Mouse (Mus musculus) cerebellum, adult 18-20 months (tissue): ENCODE measurements around the gene Clptm1l.

Experiments
- DNase-seq, 2 experiments: peaks; one replicate each; pipeline ENCODE4 v3.0.0; 2021

Gene Clptm1l

DNA sequence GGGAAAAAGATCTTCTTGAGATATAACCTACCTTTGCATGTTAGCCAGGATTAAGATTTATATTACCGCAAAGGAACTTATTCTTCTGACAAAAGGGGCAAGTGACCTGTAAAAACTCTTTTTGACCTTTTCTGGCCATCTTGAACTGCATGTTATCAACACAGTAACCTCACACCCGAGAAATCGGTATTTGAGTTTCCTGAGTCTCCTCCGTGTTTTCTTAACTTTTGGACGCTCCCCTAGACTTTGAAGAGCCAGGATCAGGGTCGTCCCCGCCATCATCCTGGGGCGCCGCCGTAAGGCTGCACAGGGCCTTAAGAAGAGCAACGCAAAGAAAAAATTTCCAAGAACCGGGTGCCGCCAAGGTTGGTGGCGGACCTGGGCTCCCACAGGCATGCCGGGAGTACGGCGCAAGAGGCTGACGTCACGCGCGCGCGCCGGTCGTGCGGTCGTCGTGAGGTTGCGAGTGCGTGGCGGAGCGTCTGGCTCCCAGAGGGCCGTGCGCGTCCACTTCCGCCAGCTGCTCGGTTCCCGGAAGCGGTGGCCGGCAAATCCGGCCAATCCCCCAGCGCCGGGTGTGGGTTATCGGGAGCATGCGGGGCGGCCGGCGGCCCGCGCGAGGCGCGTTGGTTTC is at the start of gene Clptm1l:
Clptm1l (plus strand) TSS at position 485 of the 634 bp plus-strand sequence.
- DNase-seq, result peak; percentile 98 to 100

DNA sequence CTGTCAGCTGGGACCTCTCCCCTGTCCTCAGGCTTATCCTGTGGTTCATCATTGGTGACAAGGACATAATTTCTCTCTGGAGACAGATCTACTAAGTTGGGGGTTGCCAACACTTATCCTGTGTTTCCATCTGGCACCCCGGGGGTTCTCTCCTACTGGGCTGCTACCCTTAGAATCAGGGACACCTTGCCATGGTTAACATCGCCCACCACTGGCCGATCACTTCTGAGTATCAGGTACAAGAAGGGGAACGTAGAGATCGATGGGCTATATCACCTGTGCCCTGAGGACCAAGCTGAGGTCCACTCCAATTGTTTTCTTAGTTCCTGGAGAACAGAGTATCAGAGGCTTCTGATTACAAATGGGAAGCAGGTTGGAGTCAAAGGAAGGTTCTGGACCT is 39.6 kb upstream of the Clptm1l start:
- no peak for DNase-seq

DNA sequence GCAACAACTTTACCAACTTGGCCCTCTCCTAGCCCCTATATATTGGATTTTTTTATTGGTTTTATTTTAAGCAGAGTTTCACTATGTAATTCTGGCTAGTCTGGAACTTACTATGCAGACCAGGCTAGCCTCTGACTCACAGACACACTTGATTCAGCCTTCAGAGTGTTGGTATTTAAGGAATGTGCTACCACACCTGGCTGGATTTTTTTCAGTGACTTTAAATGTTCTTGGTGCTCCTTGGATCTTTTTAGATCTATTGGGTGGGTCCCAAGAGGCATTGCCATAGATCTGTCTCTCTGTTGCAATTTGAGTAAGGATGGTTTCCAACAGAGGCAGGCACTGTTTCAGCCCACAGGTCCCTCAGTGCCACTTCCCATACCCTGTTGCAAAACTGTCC is 28.8 kb upstream of the Clptm1l start:
- DNase-seq, result no peak

DNA sequence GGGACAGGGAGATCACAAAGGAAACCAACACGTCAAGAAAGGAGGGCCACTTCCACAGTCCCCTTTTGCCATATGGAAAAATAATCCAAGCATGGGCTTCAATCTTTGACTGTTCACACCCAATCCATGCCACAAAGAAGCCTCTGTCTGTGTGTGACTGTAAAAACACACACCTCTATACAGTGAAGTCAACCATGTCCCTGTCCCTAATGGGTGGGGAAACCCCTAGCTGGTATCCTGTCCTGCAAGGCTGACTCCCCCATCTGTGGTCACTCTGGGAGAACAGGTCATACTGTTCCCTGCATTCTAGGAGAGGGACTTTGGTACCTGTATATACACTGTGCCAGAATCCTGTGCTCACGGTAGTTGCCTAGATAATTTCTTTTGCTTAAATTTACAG is 26.5 kb upstream of the Clptm1l start:
- DNase-seq, result no peak

DNA sequence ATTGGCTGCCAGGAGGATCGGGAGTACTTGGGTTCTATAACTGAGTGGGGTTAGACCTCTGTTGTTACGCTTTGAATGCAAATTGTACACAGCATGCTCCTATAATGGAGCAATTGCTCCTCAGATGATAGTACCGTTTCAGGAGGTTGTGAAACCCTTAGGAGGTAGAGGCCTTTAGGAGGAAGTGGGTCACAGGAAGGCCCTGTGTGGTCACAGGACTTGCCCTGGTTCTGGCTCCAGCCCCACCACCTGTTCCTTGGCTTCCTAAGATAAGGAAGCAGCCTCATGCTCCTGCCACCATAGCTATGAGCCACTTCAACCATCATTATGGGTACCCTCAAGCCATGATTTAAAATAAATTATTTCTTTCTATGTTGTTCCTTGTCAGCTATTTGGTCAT is 12.3 kb upstream of the Clptm1l start:
- DNase-seq, result no peak

DNA sequence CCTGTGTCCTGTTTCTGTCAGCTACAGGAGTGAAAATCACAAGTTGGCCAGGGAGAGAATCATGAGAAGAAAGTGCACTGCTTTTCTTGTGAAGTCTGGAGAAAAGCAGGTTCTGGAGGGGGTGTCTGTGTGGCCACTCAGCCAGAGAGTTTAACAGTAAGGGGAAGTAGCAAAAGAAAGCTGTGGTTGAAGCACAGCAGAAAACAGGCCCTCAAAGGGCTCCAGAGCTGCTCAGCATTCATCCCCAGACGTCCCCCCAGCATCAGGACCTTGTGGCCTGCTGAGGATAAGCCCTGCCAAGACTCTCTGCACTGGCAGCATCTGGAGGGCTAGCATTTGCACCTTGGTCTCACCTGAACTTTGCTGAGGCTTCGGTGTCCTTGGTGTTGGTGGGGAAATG is 11.3 kb upstream of the Clptm1l start:
- DNase-seq, result no peak

DNA sequence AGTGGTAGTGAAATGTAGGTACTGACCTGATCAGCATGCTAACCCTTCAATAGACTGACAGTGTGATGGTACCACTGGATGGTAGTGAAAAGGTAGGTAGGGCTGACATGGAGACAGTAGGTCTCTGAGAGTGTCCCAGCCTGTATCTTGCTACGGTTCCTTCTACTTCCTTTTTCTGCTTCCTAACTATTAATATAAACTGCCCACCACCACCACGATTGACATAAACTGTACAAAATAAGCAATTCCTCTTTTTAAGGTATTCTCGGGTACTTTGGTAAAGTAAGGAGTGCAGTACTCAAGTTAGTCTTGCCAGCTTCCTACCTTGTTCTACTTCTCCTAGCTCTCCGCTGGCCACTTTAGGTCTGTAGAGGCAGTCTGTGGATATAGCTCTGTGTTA is 7.5 kb upstream of the Clptm1l start:
- DNase-seq, result no peak

DNA sequence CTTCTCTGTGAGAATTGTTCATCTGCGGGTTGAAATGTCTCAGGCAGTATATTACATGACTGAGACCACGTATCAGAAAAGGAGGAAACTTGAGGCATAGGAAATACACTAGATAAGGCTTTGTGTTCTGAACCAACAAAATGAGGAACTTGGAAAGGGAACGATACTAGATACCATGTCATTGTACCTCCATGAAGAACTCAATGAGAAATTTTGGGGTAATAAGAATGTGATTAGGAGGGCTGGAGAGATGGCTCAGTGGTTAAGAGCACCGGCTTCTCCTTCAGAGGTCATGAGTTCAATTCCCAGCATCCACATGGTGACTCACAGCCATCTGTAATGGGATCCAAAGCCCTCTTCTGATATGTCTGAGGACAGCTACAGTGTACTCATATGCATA is 3.6 kb upstream of the Clptm1l start:
- DNase-seq, result no peak

DNA sequence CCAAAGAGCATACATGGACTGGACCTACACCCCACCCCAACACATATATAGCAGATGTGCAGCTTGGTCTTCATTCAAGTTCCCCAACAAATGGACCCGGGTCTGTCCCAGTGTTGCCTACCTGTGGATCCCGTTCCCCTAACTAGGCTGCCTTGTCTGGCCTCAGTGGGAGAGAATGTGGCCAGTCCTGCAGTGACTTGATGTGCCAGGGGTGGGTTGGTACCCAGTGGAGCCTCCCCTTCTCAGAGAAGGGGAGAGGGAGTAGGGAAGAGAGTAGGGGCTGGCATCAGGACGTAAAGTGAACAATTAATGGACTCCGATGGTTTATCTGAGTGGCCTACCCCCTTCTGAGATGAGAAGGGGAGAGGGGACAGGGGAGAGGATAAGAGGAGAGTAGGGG is 760 bp upstream of the Clptm1l start:
- DNase-seq, result peak; percentile 15 to 20

DNA sequence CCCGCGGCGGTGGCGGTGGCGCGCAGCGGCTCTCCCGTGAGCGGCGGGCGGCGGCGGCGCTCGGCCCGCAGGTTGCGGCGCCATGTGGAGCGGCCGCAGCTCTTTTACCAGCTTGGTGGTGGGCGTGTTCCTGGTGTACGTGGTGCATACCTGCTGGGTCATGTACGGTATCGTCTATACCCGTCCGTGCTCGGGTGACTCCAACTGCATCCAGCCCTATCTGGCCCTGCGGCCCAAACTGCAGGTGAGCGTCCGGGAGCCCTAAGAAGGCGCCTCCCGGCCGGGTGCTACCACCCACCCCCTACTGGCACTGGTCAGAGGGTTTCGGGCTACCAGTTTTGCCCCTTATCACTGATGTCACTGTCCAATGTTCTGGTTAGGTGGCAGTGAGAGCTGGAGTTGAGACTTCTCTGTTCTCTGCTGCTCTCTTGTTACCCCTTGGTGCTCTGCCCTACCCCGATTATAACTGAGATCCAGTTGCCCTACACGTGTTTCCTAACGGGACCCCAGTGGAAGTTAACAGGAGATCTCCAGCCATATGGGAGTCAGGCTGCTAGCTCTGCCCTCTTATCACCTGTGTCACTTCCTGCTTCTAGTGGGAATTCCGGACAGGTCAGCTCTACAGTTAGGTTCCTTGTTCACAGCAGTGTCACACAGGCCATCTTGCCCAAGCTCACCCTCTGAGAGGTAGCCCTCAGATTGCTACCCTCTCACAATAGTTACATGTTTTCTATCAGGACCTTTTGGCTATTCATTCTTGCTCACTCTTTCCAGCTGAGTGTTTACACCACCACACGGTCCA is 551 bp downstream of the Clptm1l start:
- no peak for DNase-seq

DNA sequence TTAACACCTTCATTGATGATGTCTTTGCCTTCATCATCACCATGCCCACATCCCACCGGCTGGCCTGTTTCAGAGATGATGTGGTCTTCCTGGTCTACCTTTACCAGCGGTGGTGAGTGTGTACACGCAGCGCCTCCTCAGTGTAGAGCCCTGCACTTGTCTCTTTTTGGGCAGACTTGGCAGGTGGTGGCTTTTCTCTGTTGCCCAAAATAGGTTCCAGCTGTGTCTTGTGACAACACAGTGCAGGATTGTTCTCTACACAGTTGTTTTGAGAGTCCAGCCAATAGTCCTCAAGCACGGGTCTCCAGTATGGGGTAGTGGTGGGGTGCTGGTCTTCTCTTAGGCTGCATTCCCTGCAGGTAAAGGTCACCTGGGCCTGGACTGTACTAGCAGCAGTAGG is 14.6 kb downstream of the Clptm1l start:
- no peak for DNase-seq

DNA sequence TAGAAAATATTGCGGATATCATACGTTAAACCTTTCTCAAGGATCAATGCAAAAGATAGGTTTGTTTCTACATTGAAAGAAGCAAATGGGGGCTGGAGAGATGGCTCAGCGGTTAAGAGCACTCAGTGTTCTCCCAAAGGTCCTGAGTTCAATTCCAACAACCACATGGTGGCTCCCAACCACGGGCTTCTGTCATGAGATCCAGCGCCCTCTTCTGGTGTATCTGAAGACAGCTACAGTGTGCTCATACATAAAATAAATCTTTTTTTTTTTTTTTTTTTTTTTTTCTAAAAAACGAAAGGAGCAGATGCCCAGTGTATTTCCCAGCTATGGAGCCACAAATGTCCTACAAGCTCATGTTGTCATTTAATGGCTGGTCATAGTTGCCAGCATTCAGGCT is 16.8 kb downstream of the Clptm1l start:
- DNase-seq, result no peak

DNA sequence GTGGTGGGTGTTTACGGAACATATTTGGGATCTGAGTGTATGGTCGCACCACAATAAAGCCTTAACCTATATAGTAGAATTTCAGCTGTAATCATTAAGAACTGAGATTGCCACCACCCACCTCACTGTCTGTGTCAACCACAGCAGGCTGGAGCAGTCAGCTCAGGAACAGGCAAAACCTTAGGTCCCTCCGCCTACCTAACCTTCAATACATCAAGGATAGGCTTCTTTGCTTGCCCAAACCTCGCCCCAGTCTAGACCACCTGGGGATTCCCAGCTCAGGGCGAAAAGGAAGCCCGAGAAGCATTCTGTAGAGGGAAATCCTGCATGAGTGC is 22.6 kb downstream of the Clptm1l start:
- DNase-seq, result peak in 1 of 2 experiments; percentile 39

DNA sequence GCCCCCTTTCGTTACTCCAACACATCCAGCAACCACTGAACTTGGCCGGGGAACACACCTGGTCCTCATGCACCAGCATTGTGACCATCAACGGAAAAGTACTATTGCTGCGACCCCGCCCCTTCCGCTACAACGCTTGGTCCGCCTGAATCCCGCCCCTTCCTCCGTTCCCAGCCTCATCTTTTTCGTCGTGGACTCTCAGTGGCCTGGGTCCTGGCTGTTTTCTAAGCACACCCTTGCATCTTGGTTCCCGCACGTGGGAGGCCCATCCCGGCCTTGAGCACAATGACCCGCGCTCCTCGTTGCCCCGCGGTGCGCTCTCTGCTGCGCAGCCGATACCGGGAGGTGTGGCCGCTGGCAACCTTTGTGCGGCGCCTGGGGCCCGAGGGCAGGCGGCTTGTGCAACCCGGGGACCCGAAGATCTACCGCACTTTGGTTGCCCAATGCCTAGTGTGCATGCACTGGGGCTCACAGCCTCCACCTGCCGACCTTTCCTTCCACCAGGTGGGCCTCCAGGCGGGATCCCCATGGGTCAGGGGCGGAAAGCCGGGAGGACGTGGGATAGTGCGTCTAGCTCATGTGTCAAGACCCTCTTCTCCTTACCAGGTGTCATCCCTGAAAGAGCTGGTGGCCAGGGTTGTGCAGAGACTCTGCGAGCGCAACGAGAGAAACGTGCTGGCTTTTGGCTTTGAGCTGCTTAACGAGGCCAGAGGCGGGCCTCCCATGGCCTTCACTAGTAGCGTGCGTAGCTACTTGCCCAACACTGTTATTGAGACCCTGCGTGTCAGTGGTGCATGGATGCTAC is 23.1 kb downstream of the Clptm1l start, which contains the start of gene Tert:
Tert (plus strand) TSS at position 167 of the 805 bp plus-strand sequence.
- DNase-seq, result peak in 1 of 2 experiments; percentile 45

DNA sequence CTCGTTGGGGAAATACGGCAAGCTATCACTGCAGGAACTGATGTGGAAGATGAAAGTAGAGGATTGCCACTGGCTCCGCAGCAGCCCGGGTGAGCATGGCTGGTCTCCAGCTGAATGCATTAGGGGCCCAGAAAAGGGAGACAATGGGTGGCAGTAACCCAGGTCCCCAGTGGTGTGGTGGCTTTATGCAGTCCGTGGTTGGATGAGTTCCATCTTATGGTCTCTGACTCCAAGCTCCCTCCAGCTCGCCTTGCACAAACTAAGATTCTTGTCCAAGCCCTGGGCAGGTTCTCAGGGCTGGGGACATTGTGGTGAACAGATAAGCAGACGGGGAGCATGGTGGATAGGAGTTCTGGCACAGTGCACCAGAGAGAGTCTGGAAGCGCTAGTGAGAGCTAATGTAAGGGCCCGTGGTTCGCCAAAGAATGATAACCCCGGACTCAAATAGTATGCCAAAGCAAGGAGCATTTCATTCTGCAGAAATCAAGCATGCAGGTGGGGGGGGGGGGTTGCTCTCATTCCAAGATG is 24.8 kb downstream of the Clptm1l start:
- DNase-seq, result no peak

DNA sequence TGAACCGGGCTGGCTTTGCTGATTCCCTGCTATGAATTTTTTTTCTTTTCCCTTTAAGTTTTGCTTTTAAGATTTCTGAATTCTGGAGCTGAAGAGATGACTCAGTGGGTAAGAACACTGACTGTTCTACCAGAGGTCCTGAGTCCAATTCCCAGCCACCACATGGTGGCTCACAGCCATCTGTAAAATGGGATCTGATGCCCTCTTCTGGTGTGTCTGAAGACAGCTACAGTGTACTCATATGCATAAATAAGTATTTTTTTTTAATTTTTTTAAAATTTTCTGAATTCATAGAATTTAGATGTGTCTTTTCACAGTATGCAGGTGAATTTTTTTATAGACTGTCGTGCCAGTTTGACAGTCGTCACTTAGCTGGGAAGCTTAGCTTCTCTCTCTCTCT is 28.0 kb downstream of the Clptm1l start:
- no peak for DNase-seq

DNA sequence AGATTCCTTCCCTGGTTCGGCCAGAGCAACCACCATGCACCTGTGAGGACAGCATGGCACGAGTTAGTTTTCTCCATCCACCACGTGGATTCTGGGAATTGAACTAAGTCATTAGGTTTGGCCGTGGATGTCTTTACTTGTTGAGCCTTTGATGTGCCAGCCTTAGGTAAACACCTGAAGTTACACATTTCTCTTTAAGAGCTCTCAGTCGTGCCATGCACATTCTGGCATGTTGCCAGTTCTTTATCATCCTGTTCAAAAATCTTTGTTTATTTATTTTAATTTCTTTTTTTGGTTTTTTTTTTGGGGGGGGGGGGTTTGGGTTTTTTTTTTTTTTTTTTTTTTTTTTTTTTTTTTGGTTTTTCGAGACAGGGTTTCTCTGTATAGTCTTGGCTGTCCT is 34.0 kb downstream of the Clptm1l start:
- DNase-seq, result no peak

DNA sequence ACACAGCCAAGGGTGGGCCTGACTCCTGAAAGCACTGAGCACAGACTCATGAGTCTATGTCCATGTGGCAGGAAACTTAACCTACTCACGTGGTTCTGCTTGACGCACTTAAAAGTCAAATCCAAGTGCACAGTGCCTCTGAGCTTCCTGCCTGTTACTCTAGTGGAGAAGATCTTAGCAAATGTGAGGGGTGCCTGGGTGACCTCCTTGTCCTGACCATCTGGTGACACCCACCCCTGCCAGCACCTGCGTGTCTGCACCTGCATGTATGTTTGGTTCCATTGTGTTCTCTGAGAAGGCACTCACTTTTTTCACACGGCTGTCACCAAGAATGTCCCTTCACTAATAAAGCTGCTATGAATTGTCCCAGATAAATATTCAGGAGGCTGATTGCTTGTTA is 37.5 kb downstream of the Clptm1l start:
- DNase-seq, result no peak

DNA sequence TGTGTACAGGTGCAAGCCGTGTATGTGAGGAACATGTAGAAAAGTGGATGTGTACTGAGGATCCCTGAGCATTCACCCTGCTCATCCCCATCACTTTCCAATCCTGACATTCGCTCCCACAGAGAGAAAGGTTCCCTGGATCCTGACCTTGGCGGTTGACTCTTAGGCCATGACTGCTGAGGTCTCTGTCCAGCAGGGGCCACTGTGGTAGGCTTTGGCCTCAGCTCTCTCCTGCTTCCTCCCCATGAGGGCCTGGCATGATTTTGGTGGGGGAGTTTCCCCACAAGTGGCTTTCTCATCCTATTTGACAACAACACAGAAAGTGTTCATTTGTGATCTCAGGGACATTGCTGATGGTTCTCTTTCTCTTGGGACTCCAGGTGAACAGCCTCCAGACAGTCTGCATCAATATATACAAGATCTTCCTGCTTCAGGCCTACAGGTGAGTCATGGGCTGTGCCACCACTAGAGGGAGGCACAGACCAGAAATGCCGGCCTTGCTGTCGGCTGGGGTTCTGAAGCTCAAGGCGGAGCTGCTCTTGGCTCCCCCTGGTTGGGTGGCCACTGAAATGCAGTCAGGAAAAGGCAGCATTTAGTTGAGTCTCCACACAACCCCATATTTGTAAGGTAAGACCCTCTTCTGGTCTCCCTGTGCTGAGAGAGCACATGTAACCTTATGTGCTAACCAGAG is 42.7 kb downstream of the Clptm1l start:
- peak; percentile 17 to 21 for DNase-seq

DNA sequence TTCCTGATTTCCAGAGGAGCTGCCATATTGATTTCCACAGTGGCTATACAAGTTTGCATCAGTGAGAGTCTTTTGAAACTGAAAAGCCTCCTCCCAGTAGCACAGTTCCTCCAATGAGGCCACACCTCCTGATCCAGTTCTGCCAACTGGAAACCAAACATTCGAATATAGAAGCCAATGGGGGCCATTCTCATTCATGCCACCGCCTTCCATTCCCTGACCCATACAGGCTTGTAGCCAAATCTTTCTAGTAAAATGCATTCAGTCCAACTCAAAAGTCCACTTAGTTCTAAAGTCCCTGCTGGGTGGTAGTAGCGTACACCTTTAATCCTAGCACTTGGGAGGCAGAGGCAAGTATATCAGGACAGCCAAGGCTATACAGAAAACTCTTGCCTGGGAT is 49.5 kb downstream of the Clptm1l start:
- no peak for DNase-seq

DNA sequence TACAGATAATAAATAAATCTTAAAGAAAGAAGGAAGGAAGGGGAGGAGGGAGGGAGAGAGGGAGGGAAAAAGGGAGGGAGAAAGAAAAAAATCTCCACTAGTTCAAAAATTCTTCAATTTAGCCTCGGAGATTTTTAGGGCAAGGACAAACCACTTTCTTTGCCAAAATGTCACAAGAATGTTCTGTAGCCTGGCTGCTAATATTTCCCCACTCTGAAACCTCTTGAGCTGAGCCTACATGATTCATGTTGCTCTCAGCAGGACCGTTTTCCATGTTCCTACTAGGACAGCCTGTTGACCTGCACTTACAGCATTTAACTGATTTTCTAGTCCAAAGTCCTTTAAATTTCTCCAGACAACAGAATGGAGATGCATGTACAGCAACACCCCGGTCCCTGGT is 51.2 kb downstream of the Clptm1l start:
- no peak for DNase-seq

DNA sequence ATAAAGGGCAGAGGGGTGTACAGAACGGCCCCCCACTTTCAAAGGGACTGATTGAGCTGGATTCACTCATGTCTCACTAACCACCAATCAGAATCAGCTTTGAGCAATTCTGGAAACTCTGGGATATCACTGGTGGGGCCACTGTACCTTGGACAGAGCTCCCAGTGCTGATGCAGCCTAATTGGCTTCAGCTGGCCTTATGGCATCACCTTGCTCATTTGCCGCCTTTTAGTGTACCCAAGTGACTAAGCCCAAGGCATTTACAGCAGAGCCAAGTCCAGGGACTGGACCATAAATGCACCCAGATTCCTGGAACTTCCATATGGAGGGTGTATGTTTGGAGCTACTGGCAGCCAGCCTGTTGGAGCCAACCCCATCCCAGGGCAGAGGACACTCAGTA is 55.1 kb downstream of the Clptm1l start:
- no peak for DNase-seq

DNA sequence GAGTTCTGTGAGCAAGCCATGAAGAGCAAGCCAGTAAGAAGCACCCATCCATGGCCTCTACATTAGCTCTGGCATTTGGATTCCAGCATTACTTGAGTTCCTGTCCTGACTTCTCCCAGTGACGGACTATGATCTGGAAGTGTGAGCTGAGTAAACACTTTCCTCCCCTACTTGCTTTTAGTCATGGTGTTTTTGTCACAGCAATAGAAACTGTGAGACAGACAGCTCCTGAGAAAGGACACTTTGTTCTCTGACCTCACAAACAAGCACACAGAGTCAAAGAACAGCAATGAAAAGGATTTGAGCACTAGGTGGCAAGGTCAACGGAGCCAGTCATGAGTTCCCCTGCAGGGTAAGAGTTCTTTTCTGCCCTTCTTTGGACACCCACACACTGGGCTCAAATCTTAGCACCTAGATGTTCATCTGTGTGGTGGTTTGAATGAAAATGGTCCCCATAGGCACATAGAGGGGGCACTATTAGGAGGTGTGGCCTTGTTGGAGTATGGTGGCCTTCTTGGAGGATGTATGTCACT is 56.4 kb downstream of the Clptm1l start:
- no peak for DNase-seq
